Mouse (Mus musculus) embryonic facial prominence, embryonic 15.5 days (tissue): ENCODE results near the gene Dyrk1a. TPM values are rescaled to one million over a fixed set of nuclear protein-coding genes. Genes with fewer than 3 reads are reported as not detected.
A peak's percentile ranks its signal among the peaks of the same experiment; 100 is the strongest.

ENCODE experiments used
- ATAC-seq: fragments of 200-750 bp; cut with Nextera tagmentation; 2 replicates; pipeline ENCODE4 v1.8.0; 2017; ENCODE audit warnings: low read depth, moderate TSS enrichment; ENCODE audit not compliant: insufficient number of reproducible peaks, low FRiP score, low TSS enrichment
- H3K27ac ChIP-seq: fragments of 300-500 bp; sonication (generic); replicated peaks from 2 replicates; pipeline ENCODE4 v1.5.1; 2015; ENCODE audit warnings: mild to moderate bottlenecking, inconsistent platforms
- H3K27me3 ChIP-seq: fragments of 300-500 bp; sonication (generic); 2 replicates; pipeline ENCODE4 v1.6.1; 2015; ENCODE audit warnings: inconsistent platforms
- H3K36me3 ChIP-seq: fragments of 300-500 bp; sonication (generic); 2 replicates; pipeline ENCODE4 v1.6.1; 2015; ENCODE audit warnings: mild to moderate bottlenecking, inconsistent platforms
- H3K4me1 ChIP-seq: fragments of 300-500 bp; sonication (generic); 2 replicates; pipeline ENCODE4 v1.6.1; 2015; ENCODE audit warnings: inconsistent platforms
- H3K4me2 ChIP-seq: fragments of 300-500 bp; sonication (generic); replicated peaks from 2 replicates; pipeline ENCODE4 v1.6.1; 2015; ENCODE audit warnings: mild to moderate bottlenecking, inconsistent platforms
- H3K4me3 ChIP-seq: fragments of 300-500 bp; sonication (generic); replicated peaks from 2 replicates; pipeline ENCODE4 v1.5.1; 2015; ENCODE audit warnings: mild to moderate bottlenecking, inconsistent platforms
- H3K9ac ChIP-seq: fragments of 300-500 bp; sonication (generic); 2 replicates; pipeline ENCODE4 v1.6.1; 2015; ENCODE audit warnings: inconsistent platforms
- H3K9me3 ChIP-seq: fragments of 300-500 bp; sonication (generic); replicated peaks from 2 replicates; pipeline ENCODE4 v1.6.1; 2016; ENCODE audit warnings: inconsistent platforms
- WGBS: fragments of 180-500 bp; shearing (Covaris S2); methylation state at CpG from one replicate; pipeline ENCODE4 v1.1.7; 2015; 5-methylcytosine and 5-hydroxymethylcytosine counted together
- polyA plus RNA-seq: library from polyadenylated mRNA; unstranded; fragments of >200 nt; fragmentation: Nextera tagmentation; extraction: Ambion mirVana; gene quantifications from 2 replicates; pipeline ENCODE4 v1.2.1, GENCODE M21; 2015

The Dyrk1a gene
- polyA plus RNA-seq, 1 experiment from 2014 or later, result 9.1 TPM

DNA sequence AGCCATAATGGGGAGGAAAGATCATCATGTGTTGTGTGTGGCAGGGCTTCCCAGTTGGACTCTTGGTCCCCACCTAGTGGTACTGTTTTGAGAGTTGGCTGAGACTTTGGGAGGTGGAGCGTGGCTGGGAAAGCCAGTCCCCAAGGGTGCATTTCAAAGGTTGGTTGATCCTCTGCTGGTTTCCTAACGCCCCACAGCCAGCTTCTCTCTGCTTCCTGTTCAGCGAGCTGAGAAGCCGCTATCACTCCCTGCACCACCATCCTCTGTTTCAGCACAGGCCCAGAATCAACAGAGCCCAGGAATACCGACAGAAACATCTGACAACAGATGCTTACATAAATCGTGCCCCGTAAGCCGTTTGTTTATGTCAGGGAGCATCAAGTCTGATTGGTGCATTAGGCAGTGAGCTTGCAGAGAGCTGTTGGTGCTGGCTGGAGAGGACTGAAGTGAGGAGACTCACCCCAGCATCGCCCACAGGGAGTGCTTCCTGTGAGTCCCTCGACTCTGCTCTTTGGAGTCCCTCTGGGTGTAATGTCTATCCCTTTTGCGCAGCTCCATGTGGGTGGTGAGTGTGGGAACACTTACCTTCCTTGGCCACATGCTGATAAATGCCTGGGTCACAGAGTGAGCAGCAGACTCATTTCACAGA lies 174.2 kb downstream of the Dyrk1a start:
- Histone ChIP-seq H3K4me3 (peak overlapping the region; percentile 29), H3K9me3 (no peaks in the 10 kb centered on the region), H3K4me1 (peaks cover 8% of the 10 kb centered on the region; the same call in 1 of the 2 replicates), H3K27ac (no peak overlapping the region), H3K36me3 (no peaks in the 10 kb centered on the region), H3K4me2 (peak overlapping the region; percentile 42), H3K9ac (no peak overlapping the region), H3K27me3 (no peaks in the 10 kb centered on the region)
- WGBS, result 2% methylated on average over 11 of the region's 11 CpGs
- peak; percentile 51; the same call in 1 of the 2 replicates for ATAC-seq

DNA sequence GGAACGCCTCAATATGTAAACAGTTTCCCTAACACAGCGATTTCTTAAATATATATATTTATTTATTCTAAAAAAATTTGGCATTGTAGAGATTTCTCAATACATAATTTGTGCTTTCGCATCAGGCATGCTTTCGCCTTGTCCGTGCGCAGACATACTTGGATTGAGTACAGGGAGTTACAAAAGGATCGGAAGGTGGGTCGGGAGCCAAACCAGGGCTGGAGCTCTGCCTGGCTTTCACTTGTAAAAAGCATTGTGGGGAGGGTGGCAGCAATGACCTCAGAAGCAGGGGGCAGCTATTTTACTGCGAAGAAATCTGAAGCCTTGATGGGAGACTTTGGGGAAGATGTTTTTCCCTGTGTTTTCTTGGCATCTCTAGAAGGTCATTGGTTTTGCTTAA lies 175.2 kb downstream of the Dyrk1a start:
- no peak overlapping the region for H3K4me3 ChIP-seq
- WGBS, result 71% methylated on average over 9 of the region's 9 CpGs
- H3K4me1 ChIP-seq, result peaks cover 8% of the 10 kb centered on the region; the same call in 1 of the 2 replicates
- no peaks in the 10 kb centered on the region for H3K36me3 ChIP-seq
- no peaks in the 10 kb centered on the region for H3K27me3 ChIP-seq
- no peak overlapping the region for H3K27ac ChIP-seq
- no peak for ATAC-seq
- no peak overlapping the region for H3K9ac ChIP-seq
- no peak overlapping the region for H3K4me2 ChIP-seq
- H3K9me3 ChIP-seq, result no peaks in the 10 kb centered on the region

Other genes starting within 250 kb of the Dyrk1a start
- gene Ripply3, start 241.6 kb upstream of the Dyrk1a start, polyA plus RNA-seq, result 4.6 and 6.0 TPM in 2 replicates
- 222 and 228 TPM in 2 replicates for gene Ttc3, start 199.4 kb upstream of the Dyrk1a start, polyA plus RNA-seq
- gene Pigp, start 198.2 kb upstream of the Dyrk1a start, polyA plus RNA-seq, result 127 TPM in 2 replicates
- gene Vps26c, start 43.2 kb upstream of the Dyrk1a start, polyA plus RNA-seq, result 55.8 and 56.1 TPM in 2 replicates